Mouse (Mus musculus): ENCODE data around the gene Megf6. TPM values are rescaled to one million over a fixed set of nuclear protein-coding genes. Genes with fewer than 3 reads are reported as not detected.

The Megf6 gene
- polyA plus RNA-seq, 1 experiment from 2014 or later = 1.9 TPM

DNA sequence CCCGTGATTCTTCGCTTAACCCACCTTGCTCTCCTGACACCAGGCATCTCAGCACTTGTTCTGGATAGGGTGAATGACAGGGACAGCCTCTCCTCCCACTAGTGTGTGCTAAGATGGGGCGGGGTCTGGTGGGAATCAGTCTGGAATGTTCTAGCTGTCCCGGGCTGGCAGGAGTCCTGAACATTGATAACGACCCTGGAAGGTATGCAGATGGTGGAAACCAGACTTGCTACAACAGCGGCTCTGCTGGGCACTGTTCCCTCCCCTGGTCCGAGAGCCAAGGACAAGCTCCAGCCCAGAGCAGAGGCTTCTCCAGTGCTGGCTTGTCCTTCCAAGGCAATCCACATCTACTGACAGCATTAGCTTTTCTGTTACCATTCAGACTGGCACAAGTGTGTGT lies 43.1 kb downstream of the Megf6 start:
- H3K27ac ChIP-seq (ENCODE audit: low read length) = no peak overlapping the region
- H3K9ac ChIP-seq (ENCODE audit: low read depth, low read length) = no peak overlapping the region
- 63% methylated on average over 7 of the region's 7 CpGs for WGBS (ENCODE audit: insufficient replicate concordance)
- ATAC-seq (ENCODE audit: low read depth) = no peak
- no peaks in the 10 kb centered on the region for H3K9me3 ChIP-seq (replicated peaks; ENCODE audit: control insufficient read depth, low read length)
- H3K27me3 ChIP-seq (ENCODE audit: control insufficient read depth, insufficient read depth, low read depth, low read length) = no peaks in the 10 kb centered on the region
- H3K36me3 ChIP-seq (ENCODE audit: control insufficient read depth, insufficient read depth) = no peaks in the 10 kb centered on the region
- H3K4me3 ChIP-seq (ENCODE audit: low read depth, low read length) = no peak overlapping the region
- H3K4me1 ChIP-seq (ENCODE audit: control insufficient read depth, low read depth, low read length) = peaks cover 3% of the 10 kb centered on the region
- H3K4me2 ChIP-seq (ENCODE audit: low read depth, low read length) = no peak overlapping the region

DNA sequence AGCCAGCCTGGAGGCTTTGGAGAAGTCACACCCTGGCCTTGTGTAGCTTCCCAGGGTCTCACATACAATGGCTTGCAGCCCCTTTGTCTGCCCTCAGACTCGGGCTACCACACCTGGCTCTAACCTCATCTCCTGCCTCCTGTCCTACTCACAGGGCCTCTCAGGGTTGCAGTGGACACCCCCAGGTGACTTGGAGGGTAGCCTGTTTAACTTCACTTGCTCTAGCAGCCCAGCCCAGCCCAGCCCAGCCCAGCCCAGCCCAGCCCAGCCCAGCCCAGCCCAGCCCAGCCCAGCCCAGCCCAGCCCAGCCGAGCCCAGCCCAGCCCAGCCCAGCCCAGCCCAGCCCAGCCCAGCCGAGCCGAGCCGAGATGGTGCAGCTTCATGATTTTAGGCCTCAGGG lies 43.5 kb downstream of the Megf6 start:
- Histone ChIP-seq H3K27me3 (ENCODE audit: control insufficient read depth, insufficient read depth, low read depth, low read length) (no peaks in the 10 kb centered on the region), H3K9ac (ENCODE audit: low read depth, low read length) (no peak overlapping the region), H3K27ac (ENCODE audit: low read length) (no peak overlapping the region), H3K9me3 (replicated peaks; ENCODE audit: control insufficient read depth, low read length) (no peaks in the 10 kb centered on the region), H3K36me3 (ENCODE audit: control insufficient read depth, insufficient read depth) (no peaks in the 10 kb centered on the region), H3K4me2 (ENCODE audit: low read depth, low read length) (no peak overlapping the region), H3K4me3 (ENCODE audit: low read depth, low read length) (no peak overlapping the region), H3K4me1 (ENCODE audit: control insufficient read depth, low read depth, low read length) (peaks cover 3% of the 10 kb centered on the region)
- WGBS (ENCODE audit: insufficient replicate concordance) = 10% methylated on average over 5 of the region's 5 CpGs
- ATAC-seq (ENCODE audit: low read depth) = no peak

DNA sequence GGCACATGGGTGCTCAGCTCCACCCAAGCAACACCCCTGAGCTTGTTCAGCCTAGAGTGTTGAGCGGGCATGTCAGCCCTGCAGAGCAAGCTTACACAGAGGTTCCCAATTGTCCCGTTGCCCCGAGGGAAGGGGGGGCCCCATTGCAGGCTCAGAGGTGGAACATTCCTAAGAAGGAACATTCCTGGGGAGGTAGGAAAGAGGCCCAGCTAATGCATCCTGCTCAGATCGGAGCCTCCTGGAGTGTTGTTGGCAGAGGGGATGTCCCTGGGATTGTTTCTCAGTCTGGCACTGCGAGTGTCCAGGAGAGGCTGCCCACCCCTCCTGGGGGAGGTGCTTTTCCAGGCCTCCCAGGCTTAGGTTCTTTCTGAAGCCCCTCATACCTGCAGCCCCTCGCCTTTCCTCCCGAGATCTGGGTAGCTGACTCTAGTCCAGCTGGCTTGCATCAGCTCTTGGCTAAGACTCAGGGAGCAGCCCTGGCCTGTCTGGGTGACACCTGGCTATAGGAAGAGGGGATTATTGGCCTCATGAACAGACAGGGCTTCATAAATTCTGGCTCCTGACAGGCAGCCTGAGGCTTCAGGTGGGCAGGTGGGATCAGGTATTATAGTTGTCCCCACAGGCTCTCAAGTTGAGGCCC lies 47.3 kb downstream of the Megf6 start:
- H3K27ac ChIP-seq (ENCODE audit: low read length) = no peak overlapping the region
- no peak overlapping the region for H3K4me3 ChIP-seq (ENCODE audit: low read depth, low read length)
- no peak overlapping the region for H3K4me2 ChIP-seq (ENCODE audit: low read depth, low read length)
- no peak for ATAC-seq (ENCODE audit: low read depth)
- H3K4me1 ChIP-seq (ENCODE audit: control insufficient read depth, low read depth, low read length) = peaks cover 3% of the 10 kb centered on the region
- no peaks in the 10 kb centered on the region for H3K36me3 ChIP-seq (ENCODE audit: control insufficient read depth, insufficient read depth)
- H3K9me3 ChIP-seq (replicated peaks; ENCODE audit: control insufficient read depth, low read length) = no peaks in the 10 kb centered on the region
- H3K27me3 ChIP-seq (ENCODE audit: control insufficient read depth, insufficient read depth, low read depth, low read length) = no peaks in the 10 kb centered on the region
- WGBS (ENCODE audit: insufficient replicate concordance) = 57% methylated on average over 7 of the region's 7 CpGs
- no peak overlapping the region for H3K9ac ChIP-seq (ENCODE audit: low read depth, low read length)

DNA sequence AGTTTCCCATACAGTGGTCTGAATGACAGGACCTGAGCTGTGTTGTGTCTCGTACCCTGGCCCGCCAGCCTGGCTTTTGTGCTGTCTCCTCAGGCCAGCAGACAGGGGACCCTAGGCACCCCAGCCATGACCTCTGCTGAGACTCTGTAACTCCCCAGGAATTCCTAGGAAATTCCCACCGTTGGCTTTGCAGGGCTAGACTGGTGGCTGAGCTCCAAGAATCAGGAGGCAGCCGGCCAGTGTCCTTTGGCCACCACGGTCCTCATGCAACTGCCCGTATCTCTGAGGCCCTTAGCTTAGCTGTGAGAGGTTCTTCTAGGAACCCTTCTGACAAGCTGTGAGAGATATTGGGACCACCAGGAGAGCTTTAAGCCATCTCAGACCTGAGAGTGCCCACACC lies 52.2 kb downstream of the Megf6 start:
- no peak for ATAC-seq (ENCODE audit: low read depth)
- H3K9ac ChIP-seq (ENCODE audit: low read depth, low read length) = no peak overlapping the region
- H3K27me3 ChIP-seq (ENCODE audit: control insufficient read depth, insufficient read depth, low read depth, low read length) = no peaks in the 10 kb centered on the region
- H3K4me1 ChIP-seq (ENCODE audit: control insufficient read depth, low read depth, low read length) = no peaks in the 10 kb centered on the region
- 61% methylated on average over 6 of the region's 6 CpGs for whole genome bisulfite sequencing (ENCODE audit: insufficient replicate concordance)
- H3K36me3 ChIP-seq (ENCODE audit: control insufficient read depth, insufficient read depth) = no peaks in the 10 kb centered on the region
- no peak overlapping the region for H3K27ac ChIP-seq (ENCODE audit: low read length)
- H3K9me3 ChIP-seq (replicated peaks; ENCODE audit: control insufficient read depth, low read length) = no peaks in the 10 kb centered on the region
- no peak overlapping the region for H3K4me3 ChIP-seq (ENCODE audit: low read depth, low read length)
- H3K4me2 ChIP-seq (ENCODE audit: low read depth, low read length) = no peak overlapping the region

DNA sequence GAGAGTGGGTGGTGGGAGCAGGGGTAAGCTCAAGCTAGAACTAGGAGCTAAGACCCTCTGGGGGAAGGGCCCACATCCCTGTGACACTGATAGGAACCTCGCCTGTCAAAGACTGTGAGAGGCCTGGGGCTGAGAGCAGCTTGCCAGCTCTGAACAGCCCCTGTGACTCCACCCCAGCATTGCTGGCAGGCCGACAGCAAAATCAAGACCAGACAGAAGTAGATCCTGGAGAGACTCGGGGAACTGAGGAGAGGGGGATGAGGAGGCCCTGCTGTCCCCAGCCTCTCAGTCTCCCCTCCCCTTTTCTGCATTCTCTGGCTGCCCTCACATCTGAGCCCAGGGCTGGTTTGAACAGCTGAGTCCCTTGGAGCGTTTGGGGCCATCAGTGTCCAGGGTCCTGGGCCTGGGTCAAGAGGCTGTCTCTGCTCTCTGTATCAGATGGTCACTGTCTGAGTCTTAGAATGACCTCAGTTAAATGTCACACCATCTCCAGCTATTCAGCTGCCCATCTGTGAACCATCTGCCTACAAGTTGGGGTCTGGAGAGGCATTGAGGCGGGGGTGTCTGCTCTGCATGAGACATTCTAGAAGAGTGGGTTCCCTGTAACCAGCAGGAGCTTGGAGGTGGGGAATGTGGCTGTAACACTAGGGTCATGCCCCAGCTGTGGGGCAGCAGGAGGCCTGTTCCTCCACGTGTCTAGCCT lies 53.9 kb downstream of the Megf6 start:
- no peak overlapping the region for H3K9ac ChIP-seq (ENCODE audit: low read depth, low read length)
- no peak overlapping the region for H3K4me3 ChIP-seq (ENCODE audit: low read depth, low read length)
- no peaks in the 10 kb centered on the region for H3K27me3 ChIP-seq (ENCODE audit: control insufficient read depth, insufficient read depth, low read depth, low read length)
- H3K9me3 ChIP-seq (replicated peaks; ENCODE audit: control insufficient read depth, low read length) = no peaks in the 10 kb centered on the region
- H3K4me1 ChIP-seq (ENCODE audit: control insufficient read depth, low read depth, low read length) = no peaks in the 10 kb centered on the region
- no peaks in the 10 kb centered on the region for H3K36me3 ChIP-seq (ENCODE audit: control insufficient read depth, insufficient read depth)
- 29% methylated on average over 6 of the region's 6 CpGs for WGBS (ENCODE audit: insufficient replicate concordance)
- no peak overlapping the region for H3K4me2 ChIP-seq (ENCODE audit: low read depth, low read length)
- ATAC-seq (ENCODE audit: low read depth) = no peak
- no peak overlapping the region for H3K27ac ChIP-seq (ENCODE audit: low read length)

DNA sequence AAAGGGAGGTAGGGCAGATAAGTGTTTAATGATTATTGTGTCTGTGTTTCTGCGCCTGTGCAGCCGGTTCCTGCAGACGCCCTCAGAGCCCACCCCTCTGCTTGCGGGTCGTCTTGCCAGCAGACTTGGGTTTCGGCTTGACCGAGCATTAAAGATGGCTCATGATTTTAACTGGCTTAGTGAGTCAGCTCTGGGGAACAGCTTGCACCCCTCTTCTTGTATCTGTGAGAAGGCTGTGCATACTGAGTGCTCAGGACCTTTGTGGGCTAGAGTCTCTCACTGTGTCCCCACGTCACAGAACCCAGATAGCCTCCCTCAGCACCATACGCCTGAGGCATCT lies 54.4 kb downstream of the Megf6 start:
- ATAC-seq (ENCODE audit: low read depth) = no peak
- Histone ChIP-seq H3K9ac (ENCODE audit: low read depth, low read length) (no peak overlapping the region), H3K27ac (ENCODE audit: low read length) (no peak overlapping the region), H3K4me2 (ENCODE audit: low read depth, low read length) (no peak overlapping the region), H3K9me3 (replicated peaks; ENCODE audit: control insufficient read depth, low read length) (no peaks in the 10 kb centered on the region), H3K36me3 (ENCODE audit: control insufficient read depth, insufficient read depth) (no peaks in the 10 kb centered on the region), H3K4me1 (ENCODE audit: control insufficient read depth, low read depth, low read length) (no peaks in the 10 kb centered on the region), H3K4me3 (ENCODE audit: low read depth, low read length) (no peak overlapping the region), H3K27me3 (ENCODE audit: control insufficient read depth, insufficient read depth, low read depth, low read length) (no peaks in the 10 kb centered on the region)
- WGBS (ENCODE audit: insufficient replicate concordance) = 63% methylated on average over 9 of the region's 9 CpGs

DNA sequence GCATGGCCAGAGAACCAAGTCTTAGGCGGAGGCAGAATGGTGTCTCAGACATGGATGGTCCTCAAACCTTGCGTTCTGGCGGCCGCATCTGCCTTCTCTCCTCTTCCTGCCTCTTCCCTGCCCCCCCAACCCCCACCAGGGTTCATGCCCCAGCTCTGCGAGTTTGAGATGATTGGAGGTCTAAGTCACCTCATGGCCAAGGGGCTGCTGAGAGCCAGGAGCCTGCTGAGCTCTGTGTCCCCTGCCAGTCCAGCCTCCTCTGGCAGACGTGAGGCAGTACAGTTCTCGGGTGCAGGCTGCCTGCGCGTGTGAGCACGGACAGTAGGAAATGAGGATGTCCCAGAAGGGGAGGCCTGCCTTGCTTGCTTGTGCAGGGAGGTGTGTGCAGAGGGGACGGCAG lies 56.1 kb downstream of the Megf6 start:
- H3K27ac ChIP-seq (ENCODE audit: low read length) = no peak overlapping the region
- no peak overlapping the region for H3K9ac ChIP-seq (ENCODE audit: low read depth, low read length)
- 54% methylated on average over 11 of the region's 11 CpGs for WGBS (ENCODE audit: insufficient replicate concordance)
- H3K4me2 ChIP-seq (ENCODE audit: low read depth, low read length) = no peak overlapping the region
- H3K27me3 ChIP-seq (ENCODE audit: control insufficient read depth, insufficient read depth, low read depth, low read length) = no peaks in the 10 kb centered on the region
- no peak for ATAC-seq (ENCODE audit: low read depth)
- no peak overlapping the region for H3K4me3 ChIP-seq (ENCODE audit: low read depth, low read length)
- H3K4me1 ChIP-seq (ENCODE audit: control insufficient read depth, low read depth, low read length) = no peaks in the 10 kb centered on the region
- H3K36me3 ChIP-seq (ENCODE audit: control insufficient read depth, insufficient read depth) = no peaks in the 10 kb centered on the region
- no peaks in the 10 kb centered on the region for H3K9me3 ChIP-seq (replicated peaks; ENCODE audit: control insufficient read depth, low read length)

DNA sequence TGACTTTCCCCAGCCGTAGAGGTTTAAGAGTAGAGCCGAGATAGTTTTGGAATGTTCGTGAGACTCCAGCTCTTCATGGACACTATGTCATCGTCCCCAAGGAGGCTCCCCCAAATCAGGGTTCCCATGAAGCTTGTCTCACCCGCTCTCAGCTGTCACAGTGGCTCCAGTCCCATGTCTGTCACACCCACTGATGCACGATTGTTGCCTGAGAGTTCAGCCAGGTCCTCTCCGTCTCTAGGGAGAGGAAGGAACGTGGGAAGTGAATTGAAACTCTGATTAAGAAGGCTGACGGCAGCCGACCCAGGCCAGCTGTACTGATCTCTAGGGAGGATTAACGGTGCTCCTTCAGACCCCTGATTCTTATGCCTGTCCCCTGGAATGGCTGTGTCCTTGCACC lies 57.8 kb downstream of the Megf6 start:
- ATAC-seq (ENCODE audit: low read depth) = no peak
- Histone ChIP-seq H3K36me3 (ENCODE audit: control insufficient read depth, insufficient read depth) (no peaks in the 10 kb centered on the region), H3K27ac (ENCODE audit: low read length) (no peak overlapping the region), H3K9ac (ENCODE audit: low read depth, low read length) (no peak overlapping the region), H3K4me1 (ENCODE audit: control insufficient read depth, low read depth, low read length) (no peaks in the 10 kb centered on the region), H3K4me2 (ENCODE audit: low read depth, low read length) (no peak overlapping the region), H3K27me3 (ENCODE audit: control insufficient read depth, insufficient read depth, low read depth, low read length) (no peaks in the 10 kb centered on the region), H3K4me3 (ENCODE audit: low read depth, low read length) (no peak overlapping the region), H3K9me3 (replicated peaks; ENCODE audit: control insufficient read depth, low read length) (no peaks in the 10 kb centered on the region)
- 64% methylated on average over 11 of the region's 11 CpGs for WGBS (ENCODE audit: insufficient replicate concordance)

DNA sequence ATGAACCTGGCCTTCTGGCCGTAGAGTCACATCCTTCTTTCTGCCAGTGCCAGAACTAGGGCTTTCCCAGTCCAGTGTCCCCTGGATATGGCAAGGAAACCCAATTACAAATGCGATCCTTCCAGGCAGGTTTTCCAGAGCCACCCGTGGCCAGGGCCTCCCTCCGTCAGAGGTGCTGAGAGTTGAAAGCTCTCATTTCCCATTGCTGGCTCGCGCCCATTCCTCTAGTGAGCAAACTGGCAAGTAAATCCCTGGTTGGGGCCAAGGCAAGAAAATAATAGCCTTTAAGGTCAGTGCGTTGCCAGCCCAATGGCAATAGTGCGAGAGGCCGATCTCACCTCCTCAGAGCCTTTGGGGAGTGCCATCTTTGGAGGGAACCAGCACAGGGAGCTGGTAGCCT lies 59.0 kb downstream of the Megf6 start:
- Histone ChIP-seq H3K4me1 (ENCODE audit: control insufficient read depth, low read depth, low read length) (no peaks in the 10 kb centered on the region), H3K4me3 (ENCODE audit: low read depth, low read length) (no peak overlapping the region), H3K36me3 (ENCODE audit: control insufficient read depth, insufficient read depth) (no peaks in the 10 kb centered on the region), H3K9ac (ENCODE audit: low read depth, low read length) (no peak overlapping the region), H3K27ac (ENCODE audit: low read length) (no peak overlapping the region), H3K27me3 (ENCODE audit: control insufficient read depth, insufficient read depth, low read depth, low read length) (no peaks in the 10 kb centered on the region), H3K9me3 (replicated peaks; ENCODE audit: control insufficient read depth, low read length) (no peaks in the 10 kb centered on the region), H3K4me2 (ENCODE audit: low read depth, low read length) (no peak overlapping the region)
- 71% methylated on average over 9 of the region's 9 CpGs for WGBS (ENCODE audit: insufficient replicate concordance)
- no peak for ATAC-seq (ENCODE audit: low read depth)
